Mouse (Mus musculus): ENCODE results near the gene Pax2.

GRCm38 (mm10) chr19:44882552-44883024, 126.7 kb downstream of the Pax2 start:
- TF ChIP-seq MAX (IDR thresholded peaks at IDR 0.05) (no peak), CTCF (IDR thresholded peaks at IDR 0.05; ENCODE audit: control insufficient read depth, insufficient read depth, insufficient read length) (no peak), FOSL1 (IDR thresholded peaks at IDR 0.05; ENCODE audit: insufficient read depth, low read length, poor library complexity, severe bottlenecking) (no peak), MYOG (IDR thresholded peaks at IDR 0.05; ENCODE audit: control insufficient read depth, extremely low read depth, insufficient read length) (no peak), USF1 (IDR thresholded peaks at IDR 0.05; ENCODE audit: low read depth) (no peak), MYOD1 (IDR thresholded peaks at IDR 0.05; ENCODE audit: control insufficient read depth, insufficient read length, low read depth) (no peak), CEBPB (IDR thresholded peaks at IDR 0.05; ENCODE audit: low read depth) (no peak)

All from C2C12 (cell line).